13 mouse cellular contexts compared by ENCODE assay signal in genomic region chr7:137302961-137303775, GRCm38 (mm10). TPM values are rescaled to one million over a fixed set of nuclear protein-coding genes. Genes with fewer than 3 reads are reported as not detected.
DNase-seq lines count a peak whose midpoint lies in the region; ATAC-seq and TF ChIP-seq lines count a peak whose summit lies in the region.
"Had no signal": no experiment of that assay in that cellular context is flagged by ENCODE, and none has a peak within 500 bp of the region (broad histone marks: within the 10 kb centered on the region; RNA-seq: fewer than 3 reads in every experiment).

No protein-coding gene starts in this region.

- TF ChIP-seq CTCF in gastrocnemius, adult 2 months (IDR thresholded peaks at IDR 0.05), result no peak

- no peaks in the 10 kb centered on the region for H3K9me3 ChIP-seq in ES-E14 (ENCODE audit: control insufficient read depth, insufficient read depth, low read depth, low read length)
- no peaks in the 10 kb centered on the region for H3K9me3 ChIP-seq in heart, embryonic 16.5 days (replicated peaks; ENCODE audit: control insufficient read depth, low read length)
- H3K9me3 ChIP-seq in midbrain, embryonic 10.5 days (replicated peaks), result no peaks in the 10 kb centered on the region
- H3K9me3 ChIP-seq: stomach, embryonic 15.5 days had no signal

- H3K4me2 ChIP-seq in heart, embryonic 16.5 days (ENCODE audit: low read depth, low read length), result peak overlapping the region; percentile 21; the same call in 1 of the 2 replicates
- H3K4me2 ChIP-seq: stomach, embryonic 15.5 days had no signal

- peaks cover 0 to 2% of the 10 kb centered on the region in 2 experiments; a peak in 1 of 4 replicates for H3K4me1 ChIP-seq in ES-E14 (ENCODE audit: control insufficient read depth in 2 of 2, insufficient read depth in 2 of 2, low read length in 2 of 2, poor library complexity in 1 of 2)
- peaks cover 4% of the 10 kb centered on the region for H3K4me1 ChIP-seq in heart, embryonic 16.5 days (ENCODE audit: control insufficient read depth, insufficient read depth, low read length)
- peaks cover 80% of the 10 kb centered on the region for H3K4me1 ChIP-seq in midbrain, embryonic 10.5 days

- in situ Hi-C loops in ES-E14 (cut with MboI; ENCODE audit: low sequenced_read_pairs in 2 of 2, unreplicated experiment in 2 of 2), result loop anchor here in 1 of 2 experiments (25.0 kb wide), 1 partner anchor 816 kb away; no protein-coding TSS in a partner anchor

- DNase-seq in gastrocnemius, adult 2 months, result no peak
- DNase-seq in gastrocnemius, postnatal 14 days, result no peak
- DNase-seq in ES-E14 (ENCODE audit: low read depth, low spot score), result no peak
- no peak for DNase-seq in midbrain, embryonic 10.5 days (ENCODE audit: low spot score)
- DNase-seq in urinary bladder, postnatal 10 days (ENCODE audit: low spot score), result no peak
- no peak for DNase-seq in left cerebral cortex, postnatal 25 days (ENCODE audit: low spot score in 2 of 2)
- DNase-seq: B cell, adult 2 months; cerebellum, adult 18-20 months; kidney, adult 11 months had no signal

- intact Hi-C loops in gastrocnemius, adult 2 months (cut with DNase I), result no loop called here
- intact Hi-C loops in gastrocnemius, postnatal 14 days (cut with DNase I; ENCODE audit: low total_unique reads), result no loop called here
- intact Hi-C loops in left cerebral cortex, postnatal 25 days (cut with DNase I), result no loop called here

- H3K9ac ChIP-seq in ES-E14 (ENCODE audit: insufficient read depth, low read depth, low read length, poor library complexity, severe bottlenecking), result no peak overlapping the region
- H3K9ac ChIP-seq in heart, embryonic 16.5 days (ENCODE audit: low read length), result no peak overlapping the region
- H3K9ac ChIP-seq: stomach, embryonic 15.5 days had no signal

- H3K27me3 ChIP-seq in heart, embryonic 16.5 days (ENCODE audit: control insufficient read depth, insufficient read depth, low read length), result peaks cover 46% of the 10 kb centered on the region
- H3K27me3 ChIP-seq in midbrain, embryonic 10.5 days (ENCODE audit: low read depth, poor library complexity, severe bottlenecking), result peaks cover 88% of the 10 kb centered on the region

- ATAC-seq in heart, embryonic 16.5 days (replicated peaks; ENCODE audit: extremely low read depth, insufficient read depth, low FRiP score), result no peak
- ATAC-seq in megakaryocyte, adult 5-6 weeks (ENCODE audit: poor library complexity, severe bottlenecking), result no peak

- 51% methylated on average over 10 of the region's 10 CpGs for WGBS in heart, embryonic 16.5 days
- 13% methylated on average over 10 of the region's 10 CpGs for WGBS in midbrain, embryonic 10.5 days

- peak overlapping the region; percentile 64 for H3K4me3 ChIP-seq in gastrocnemius, adult 2 months
- no peak overlapping the region for H3K4me3 ChIP-seq in ES-E14 (ENCODE audit: insufficient read depth in 1 of 2, low read depth in 1 of 2, low read length in 2 of 2, poor library complexity in 1 of 2, severe bottlenecking in 1 of 2)
- H3K4me3 ChIP-seq in heart, embryonic 16.5 days (ENCODE audit: low read length), result no peak overlapping the region
- H3K4me3 ChIP-seq in midbrain, embryonic 10.5 days, result peak overlapping the region; percentile 38
- H3K4me3 ChIP-seq: stomach, embryonic 15.5 days had no signal

- peak overlapping the region; percentile 78 for H3K27ac ChIP-seq in gastrocnemius, adult 2 months
- no peak overlapping the region for H3K27ac ChIP-seq in ES-E14 (ENCODE audit: insufficient read depth, low read depth, low read length, poor library complexity, severe bottlenecking)
- H3K27ac ChIP-seq in heart, embryonic 16.5 days (ENCODE audit: low read length), result peak overlapping the region; percentile 62; the same call in 1 of the 2 replicates
- peak overlapping the region; percentile 78 for H3K27ac ChIP-seq in midbrain, embryonic 10.5 days (replicated peaks)
- H3K27ac ChIP-seq: macrophage; stomach, embryonic 15.5 days had no signal

- no peaks in the 10 kb centered on the region for H3K36me3 ChIP-seq in ES-E14 (ENCODE audit: control insufficient read depth, insufficient read depth, low read length, poor library complexity, severe bottlenecking)
- no peaks in the 10 kb centered on the region for H3K36me3 ChIP-seq in heart, embryonic 16.5 days (ENCODE audit: control insufficient read depth, insufficient read depth)
- peaks cover 5% of the 10 kb centered on the region; the same call in 1 of the 2 replicates for H3K36me3 ChIP-seq in midbrain, embryonic 10.5 days
- H3K36me3 ChIP-seq: stomach, embryonic 15.5 days had no signal

TF ChIP-seq in ES-E14, 5 proteins besides CTCF, POLR2A, EP300 and RAD21:
- TF ChIP-seq MAFK (IDR thresholded peaks at IDR 0.05; ENCODE audit: insufficient read depth, low read depth, low read length), result no peak
- no peak for TF ChIP-seq ZC3H11A (IDR thresholded peaks at IDR 0.05; ENCODE audit: borderline replicate concordance, low read depth, low read length)
- TF ChIP-seq ZNF384 (IDR thresholded peaks at IDR 0.05; ENCODE audit: low read depth, low read length), result peak; percentile 66
- TF ChIP-seq CHD2 (IDR thresholded peaks at IDR 0.05; ENCODE audit: low read depth, low read length), result no peak
- no peak for TF ChIP-seq HCFC1 (IDR thresholded peaks at IDR 0.05; ENCODE audit: borderline replicate concordance, insufficient read depth, low read length)

RNA-seq across cellular contexts. Expression of gene Ebf3, which starts 11.1 kb away (rescaled TPM):
- total RNA-seq in gastrocnemius, adult 2 months (2021), result 1 to 10 TPM; 7.2 to 7.7 TPM
- 10 to 100 TPM in 1 of 2 experiments, 1 to 10 TPM in 1; 9.6 to 12.4 TPM for total RNA-seq in gastrocnemius, postnatal 14 days (2021)
- total RNA-seq in ES-E14 (2012; rRNA removed), result 0.16 and 0.22 TPM in 2 replicates
- polyA plus RNA-seq in heart, embryonic 16.5 days (2015; fragmentation: Nextera tagmentation; extraction: Ambion mirVana), result 0.56 and 1.1 TPM in 2 replicates
- 3.2 and 5.4 TPM in 2 replicates for polyA plus RNA-seq in midbrain, embryonic 10.5 days (2016; fragmentation: Nextera tagmentation; extraction: Ambion mirVana)
- total RNA-seq in left cerebral cortex, postnatal 25 days (2021), result under 1 TPM; 0.78 to 0.85 TPM
- 0.47 and 0.68 TPM in 2 replicates for total RNA-seq in megakaryocyte, adult 5-6 weeks (2015)
- total RNA-seq in megakaryocyte, adult 5-6 weeks (2017), result 0.45 and 0.62 TPM in 2 replicates
- polyA plus RNA-seq: macrophage had no signal

Comparison
In these comparisons a context has a peak if more than half of its experiments do, and no peak if none do; other contexts are left out.
1. H3K4me3 ChIP-seq: peak in gastrocnemius, adult 2 months (single experiment) and midbrain, embryonic 10.5 days (single experiment); none in ES-E14 (0 of 2) and heart, embryonic 16.5 days (single experiment).